7 mouse cellular contexts compared by ENCODE assay signal in the genomic region with DNA sequence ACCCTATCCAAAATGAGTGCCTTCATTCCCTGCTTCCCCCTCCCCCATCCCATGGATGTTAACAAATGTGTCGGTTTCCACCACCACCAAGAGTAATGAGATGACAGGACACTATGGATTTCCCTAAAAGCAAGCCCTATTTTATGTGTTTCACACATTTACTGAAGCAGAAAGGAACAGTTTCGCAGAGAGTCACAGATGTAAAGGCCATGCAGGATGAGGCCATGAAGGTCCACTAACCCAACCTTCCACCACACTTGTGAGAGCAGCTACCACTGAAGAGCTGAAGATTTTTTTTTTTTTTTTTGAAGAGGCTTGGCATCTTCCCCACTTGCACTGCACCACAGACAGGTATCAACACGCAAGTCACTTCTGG. TPM values are rescaled to one million over a fixed set of nuclear protein-coding genes. Genes with fewer than 3 reads are reported as not detected.
A peak's percentile ranks its signal among the peaks of the same experiment; 100 is the strongest.
DNase-seq lines count a peak whose midpoint lies in the region; ATAC-seq and TF ChIP-seq lines count a peak whose summit lies in the region.

No protein-coding gene starts in this region.

- no peaks in the 10 kb centered on the region for H3K27me3 ChIP-seq in hindbrain, embryonic 12.5 days
- no peaks in the 10 kb centered on the region for H3K27me3 ChIP-seq in midbrain, embryonic 10.5 days (ENCODE audit: low read depth, poor library complexity, severe bottlenecking)

- no peaks in the 10 kb centered on the region; a peak in 2 of 4 replicates for H3K4me1 ChIP-seq in ES-E14 (ENCODE audit: control insufficient read depth in 2 of 2, insufficient read depth in 2 of 2, low read length in 2 of 2, poor library complexity in 1 of 2)
- H3K4me1 ChIP-seq in hindbrain, embryonic 12.5 days, result peaks cover 9% of the 10 kb centered on the region
- H3K4me1 ChIP-seq in midbrain, embryonic 10.5 days, result peaks cover 21% of the 10 kb centered on the region

- no peaks in the 10 kb centered on the region for H3K36me3 ChIP-seq in ES-E14 (ENCODE audit: control insufficient read depth, insufficient read depth, low read length, poor library complexity, severe bottlenecking)
- H3K36me3 ChIP-seq in hindbrain, embryonic 12.5 days, result peaks cover 3% of the 10 kb centered on the region; the same call in 1 of the 2 replicates
- peaks cover 18% of the 10 kb centered on the region for H3K36me3 ChIP-seq in midbrain, embryonic 10.5 days

- no peak for ATAC-seq in hindbrain, embryonic 12.5 days (ENCODE audit: low FRiP score)

- H3K27ac ChIP-seq in ES-E14 (ENCODE audit: insufficient read depth, low read depth, low read length, poor library complexity, severe bottlenecking), result no peak overlapping the region
- H3K27ac ChIP-seq in hindbrain, embryonic 12.5 days, result peak overlapping the region; percentile 96
- H3K27ac ChIP-seq in midbrain, embryonic 10.5 days (replicated peaks), result peak overlapping the region; percentile 98

- H3K9me3 ChIP-seq in ES-E14 (ENCODE audit: control insufficient read depth, insufficient read depth, low read depth, low read length), result no peaks in the 10 kb centered on the region
- no peaks in the 10 kb centered on the region for H3K9me3 ChIP-seq in hindbrain, embryonic 12.5 days (replicated peaks)
- no peaks in the 10 kb centered on the region for H3K9me3 ChIP-seq in midbrain, embryonic 10.5 days (replicated peaks)

- peak overlapping the region; percentile 98 to 100 for H3K4me3 ChIP-seq in ES-E14 (ENCODE audit: insufficient read depth in 1 of 2, low read depth in 1 of 2, low read length in 2 of 2, poor library complexity in 1 of 2, severe bottlenecking in 1 of 2)
- peak overlapping the region; percentile 67 for H3K4me3 ChIP-seq in hindbrain, embryonic 12.5 days
- peak overlapping the region; percentile 83 for H3K4me3 ChIP-seq in midbrain, embryonic 10.5 days

- WGBS in hindbrain, embryonic 12.5 days, result 16% methylated on average over 3 of the region's 3 CpGs
- WGBS in midbrain, embryonic 10.5 days, result 25% methylated on average over 3 of the region's 3 CpGs

- H3K4me2 ChIP-seq in hindbrain, embryonic 12.5 days (replicated peaks), result peak overlapping the region; percentile 58

- peak; percentile 23 for DNase-seq in kidney, postnatal 10 days
- no peak for DNase-seq in kidney, adult 8-10 months
- DNase-seq in ES-E14 (ENCODE audit: low read depth, low spot score), result no peak
- peak; percentile 66 for DNase-seq in adipocyte (ENCODE audit: low spot score)
- DNase-seq in midbrain, embryonic 10.5 days (ENCODE audit: low spot score), result no peak
- no peak for DNase-seq in layer of hippocampus, adult 8-10 months (ENCODE audit: low spot score in 2 of 2)

- peak overlapping the region; percentile 86 for H3K9ac ChIP-seq in ES-E14 (ENCODE audit: insufficient read depth, low read depth, low read length, poor library complexity, severe bottlenecking)
- peak overlapping the region; percentile 88 for H3K9ac ChIP-seq in hindbrain, embryonic 12.5 days

- in situ Hi-C loops in ES-E14 (cut with MboI; ENCODE audit: low sequenced_read_pairs in 2 of 2, unreplicated experiment in 2 of 2), result no loop called here

TF ChIP-seq in ES-E14, 5 proteins besides CTCF, POLR2A, EP300 and RAD21:
- TF ChIP-seq ZNF384 (IDR thresholded peaks at IDR 0.05; ENCODE audit: low read depth, low read length), result peak; percentile 57
- 0 out of 2 replicates have a peak, but pooled peaks have one; percentile 12 for TF ChIP-seq CHD2 (IDR thresholded peaks at IDR 0.05; ENCODE audit: low read depth, low read length)
- TF ChIP-seq HCFC1 (IDR thresholded peaks at IDR 0.05; ENCODE audit: borderline replicate concordance, insufficient read depth, low read length), result no peak
- no peak for TF ChIP-seq ZC3H11A (IDR thresholded peaks at IDR 0.05; ENCODE audit: borderline replicate concordance, low read depth, low read length)
- TF ChIP-seq MAFK (IDR thresholded peaks at IDR 0.05; ENCODE audit: insufficient read depth, low read depth, low read length), result no peak

RNA-seq across cellular contexts. Expression of a gene that starts 0.8 kb away (rescaled TPM):
- total RNA-seq in ES-E14 (2012; rRNA removed), result 33.0 and 35.7 TPM in 2 replicates
- 27.7 and 38.9 TPM in 2 replicates for polyA plus RNA-seq in hindbrain, embryonic 12.5 days (2016; fragmentation: Nextera tagmentation; extraction: Ambion mirVana)
- 34.3 and 43.5 TPM in 2 replicates for polyA plus RNA-seq in midbrain, embryonic 10.5 days (2016; fragmentation: Nextera tagmentation; extraction: Ambion mirVana)
- total RNA-seq in layer of hippocampus, adult 8-10 months (2022), result 10 to 100 TPM; 79.0 to 95.7 (median 83.9) TPM

RNA-seq across cellular contexts. Expression of a gene that starts 19.6 kb away (rescaled TPM):
- total RNA-seq in ES-E14 (2012; rRNA removed), result not detected in 2 replicates
- polyA plus RNA-seq in hindbrain, embryonic 12.5 days (2016; fragmentation: Nextera tagmentation; extraction: Ambion mirVana), result 0.25 TPM in 1 of 2 replicates, not detected in the other
- polyA plus RNA-seq in midbrain, embryonic 10.5 days (2016; fragmentation: Nextera tagmentation; extraction: Ambion mirVana), result 0.23 TPM in 1 of 2 replicates, not detected in the other
- under 1 TPM in 2 of 4 experiments, not detected in 2; 0.39 to 0.67 TPM for total RNA-seq in layer of hippocampus, adult 8-10 months (2022)

Comparison
In these comparisons a context has a peak if more than half of its experiments do, and no peak if none do; other contexts are left out.
1. DNase-seq: peak in kidney, postnatal 10 days (single experiment) and adipocyte (single experiment); none in kidney, adult 8-10 months (0 of 2), ES-E14 (single experiment), midbrain, embryonic 10.5 days (single experiment) and layer of hippocampus, adult 8-10 months (0 of 2).
2. Peak in every context shown above with its lines, with median percentiles within 50 percentile points of each other: H3K4me3 ChIP-seq.